Mouse (Mus musculus) Patski (cell line): Measurements from ENCODE around the gene Nelfe. TPM values are rescaled to one million over a fixed set of nuclear protein-coding genes. Genes with fewer than 3 reads are reported as not detected.
"Not testable (repeated sequence)": the region's sequence is repeated elsewhere in the genome, so short reads cannot be mapped to it uniquely, and the experiment has no call there.

ENCODE experiments used
- ATAC-seq: fragments of 100-300 bp; one replicate; pipeline ENCODE4 v1.8.0; 2021
- CTCF ChIA-PET: fragments of 350-600 bp; sonication (Branson Sonifier 250); formaldehyde crosslinking; loops from one replicate; lab custom pipeline; 2022; ENCODE audit warnings: inconsistent platforms; lab: Charles Lee
- POLR2A ChIA-PET: fragments of 350-600 bp; sonication (Branson Sonifier 250); formaldehyde crosslinking; loops from one replicate; lab custom pipeline; 2022; ENCODE audit warnings: antibody characterized with exemption, inconsistent platforms; lab: Charles Lee
- DNase-seq: peaks from one replicate; pipeline ENCODE4 v3.0.0-alpha.2; 2011; ENCODE audit warnings: low read depth, low spot score
- H3K27me3 ChIP-seq: fragments of 371-371 bp; one replicate; pipeline ENCODE4 v1.5.1; 2021
- CTCF ChIP-seq: fragments of 100-300 bp; IDR thresholded peaks from one replicate; pipeline ENCODE4 v1.5.1; 2021
- in situ Hi-C: fragments of 300-500 bp; cut with MboI; formaldehyde crosslinking; loops from 3 replicates; pipeline ENCODE4 v1.11.1; 2018; ENCODE audit warnings: low pct_unique_long_range_greater_than_20kb, mixed read lengths
- polyA plus RNA-seq: library from polyadenylated mRNA; unstranded; gene quantifications from one replicate; pipeline ENCODE4 v1.2.3, GENCODE M21; 2021

The Nelfe gene
- polyA plus RNA-seq = 73.2 TPM

DNA sequence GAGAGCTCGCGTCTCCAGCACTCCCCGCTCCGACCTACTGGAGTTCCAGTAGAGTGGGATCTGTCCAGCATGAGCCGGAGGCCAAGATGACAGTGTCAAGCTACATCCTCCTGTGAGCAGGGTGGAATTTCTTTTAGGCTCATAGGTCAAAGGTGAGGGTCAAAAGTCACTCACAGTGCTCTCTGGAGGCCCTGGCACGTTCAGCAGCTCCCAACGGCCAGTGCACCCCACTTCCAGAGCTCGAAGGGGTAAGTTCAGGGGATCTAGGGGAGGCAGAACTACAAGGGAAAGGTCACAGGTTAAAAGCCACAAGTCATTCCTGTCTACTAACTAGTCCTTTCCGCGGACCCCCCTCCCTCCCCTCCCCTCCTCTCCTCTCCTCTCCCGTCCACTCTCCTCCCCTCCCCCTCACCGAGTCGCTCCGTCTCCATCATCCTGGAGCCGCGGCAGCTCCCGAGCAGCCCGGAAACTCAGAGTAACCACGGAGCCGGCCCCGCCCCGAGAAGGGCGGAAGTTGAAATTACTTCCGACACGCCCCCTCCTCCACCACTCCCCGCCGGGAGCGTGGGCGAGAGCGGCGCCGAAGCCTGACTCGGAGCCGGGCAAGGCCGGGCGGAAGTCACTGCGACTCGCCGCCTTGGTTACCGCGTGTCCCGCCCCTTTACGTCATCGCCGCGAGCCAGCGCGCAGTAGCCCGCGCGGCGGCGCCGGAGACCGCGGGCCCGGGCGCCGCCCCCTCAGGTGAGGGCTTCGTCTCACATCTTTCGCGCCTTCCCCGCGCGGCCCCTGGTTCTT, at the start of gene Nelfe, which contains the start of gene Skiv2l:
Gene Nelfe (plus strand): TSS at position 670 of the 795 bp plus-strand sequence.
Gene Skiv2l (minus strand): TSS at position 489 of the 795 bp plus-strand sequence.
- no peaks in the 10 kb centered on the region for H3K27me3 ChIP-seq
- no peak for TF ChIP-seq CTCF
- in situ Hi-C loops = loop anchor here (10.0 kb wide), 1 partner anchor 395 kb away; the partner anchor contains the start of gene Ddx39b
- ChIA-PET CTCF (no interaction called here), POLR2A (interaction anchor here (1.1 kb wide), 1 partner anchor 50 kb away, joined by 3 read pairs; no protein-coding TSS in a partner anchor)
- DNase-seq (peak; percentile 71), ATAC-seq (peak; percentile 85)

DNA sequence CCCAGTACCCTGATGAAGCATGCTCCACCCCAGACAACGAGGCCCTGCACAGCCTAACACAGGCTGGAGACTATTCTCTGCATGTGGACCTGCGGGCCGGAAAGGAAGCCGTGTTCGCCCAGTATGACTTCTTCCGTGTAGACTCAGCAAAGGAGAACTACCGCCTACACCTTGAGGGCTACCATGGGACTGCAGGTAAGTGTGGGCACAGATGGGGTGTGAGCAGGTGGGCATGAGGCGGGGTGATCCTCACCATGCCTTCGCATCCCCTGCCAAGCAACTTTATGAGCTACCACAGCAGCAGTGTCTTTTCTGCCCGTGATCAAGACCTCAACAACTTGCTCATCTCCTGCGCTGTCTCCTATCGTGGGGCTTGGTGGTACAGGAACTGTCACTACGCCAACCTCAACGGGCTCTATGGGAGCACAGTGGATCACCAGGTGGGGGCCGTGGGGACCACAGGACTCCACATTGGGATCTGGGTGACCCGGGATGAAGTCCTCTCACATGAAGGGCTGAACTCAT, 49.3 kb upstream of the Nelfe start:
- DNase-seq, in situ Hi-C loops, H3K27me3 ChIP-seq, CTCF ChIA-PET, ATAC-seq, POLR2A ChIA-PET: not testable (repeated sequence)

DNA sequence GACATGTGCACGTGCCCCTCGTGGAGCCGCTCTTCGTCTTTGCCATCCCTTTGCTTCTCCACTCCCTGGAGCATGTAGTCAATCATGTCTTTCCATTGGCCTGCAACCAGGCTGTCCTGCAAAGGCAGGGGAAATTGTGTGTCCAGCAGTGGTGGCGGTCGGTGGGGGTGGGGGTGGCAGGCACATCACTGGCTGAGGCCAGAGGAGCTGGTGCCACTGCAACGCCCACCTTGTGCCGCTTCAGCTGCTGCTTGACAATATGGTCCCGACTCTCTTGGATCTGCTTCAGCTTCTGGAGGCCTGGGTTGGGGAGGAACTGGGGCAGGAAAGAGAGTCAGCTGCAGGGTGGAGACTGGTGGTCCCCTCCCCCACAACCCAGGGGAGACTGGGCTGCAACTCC, 47.4 kb upstream of the Nelfe start:
- CTCF ChIA-PET, DNase-seq, H3K27me3 ChIP-seq, in situ Hi-C loops, POLR2A ChIA-PET, ATAC-seq: not testable (repeated sequence)

DNA sequence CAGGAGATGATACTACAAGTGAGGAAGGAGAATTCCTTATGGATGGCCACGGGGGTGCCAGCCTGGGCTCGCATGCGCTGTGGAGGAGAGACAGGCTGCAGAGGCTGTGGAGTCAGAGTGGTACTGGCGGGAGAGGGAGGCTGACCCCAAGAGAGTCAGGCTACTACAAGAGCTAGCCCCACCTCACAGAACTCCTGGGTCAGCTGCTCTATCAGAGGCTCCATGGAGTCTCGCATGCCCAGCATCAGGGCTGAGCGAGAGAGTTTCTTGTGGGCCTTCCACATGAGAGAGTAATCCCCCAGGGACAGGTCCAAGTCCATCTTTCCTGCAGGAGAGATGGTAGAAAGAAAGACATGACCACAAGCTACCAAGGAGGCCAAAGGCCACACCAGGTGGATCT, 46.8 kb upstream of the Nelfe start:
- CTCF ChIA-PET, ATAC-seq, H3K27me3 ChIP-seq, DNase-seq, in situ Hi-C loops, POLR2A ChIA-PET: not testable (repeated sequence)

DNA sequence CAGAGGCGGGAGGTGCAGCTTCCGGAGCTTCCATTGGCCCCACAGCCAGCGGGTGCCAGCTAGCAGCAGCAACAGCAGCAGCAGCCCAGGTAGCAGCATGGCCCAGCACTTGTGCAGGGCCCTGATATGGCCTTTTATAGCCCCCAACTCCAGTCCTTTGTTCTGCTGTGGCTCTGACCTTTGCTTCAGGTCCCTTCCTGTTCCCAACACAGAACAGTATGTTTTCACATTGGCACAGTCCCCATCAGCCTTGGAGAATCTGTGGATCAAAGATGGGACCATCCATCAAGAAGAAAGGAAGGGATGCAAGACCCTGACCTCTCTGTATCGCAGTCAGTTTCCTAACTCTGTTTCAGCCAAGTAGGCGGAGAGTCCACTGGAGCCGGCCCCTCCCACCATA, 45.9 kb upstream of the Nelfe start, which contains the start of gene Cyp21a1:
Gene Cyp21a1 (minus strand): TSS at position 261 of the 400 bp plus-strand sequence.
- POLR2A ChIA-PET, in situ Hi-C loops, ATAC-seq, DNase-seq, H3K27me3 ChIP-seq: not testable (repeated sequence)
- CTCF ChIA-PET = interaction anchor here (2.0 kb wide), 1 partner anchor 108 kb away, joined by 4 read pairs; no protein-coding TSS in a partner anchor

DNA sequence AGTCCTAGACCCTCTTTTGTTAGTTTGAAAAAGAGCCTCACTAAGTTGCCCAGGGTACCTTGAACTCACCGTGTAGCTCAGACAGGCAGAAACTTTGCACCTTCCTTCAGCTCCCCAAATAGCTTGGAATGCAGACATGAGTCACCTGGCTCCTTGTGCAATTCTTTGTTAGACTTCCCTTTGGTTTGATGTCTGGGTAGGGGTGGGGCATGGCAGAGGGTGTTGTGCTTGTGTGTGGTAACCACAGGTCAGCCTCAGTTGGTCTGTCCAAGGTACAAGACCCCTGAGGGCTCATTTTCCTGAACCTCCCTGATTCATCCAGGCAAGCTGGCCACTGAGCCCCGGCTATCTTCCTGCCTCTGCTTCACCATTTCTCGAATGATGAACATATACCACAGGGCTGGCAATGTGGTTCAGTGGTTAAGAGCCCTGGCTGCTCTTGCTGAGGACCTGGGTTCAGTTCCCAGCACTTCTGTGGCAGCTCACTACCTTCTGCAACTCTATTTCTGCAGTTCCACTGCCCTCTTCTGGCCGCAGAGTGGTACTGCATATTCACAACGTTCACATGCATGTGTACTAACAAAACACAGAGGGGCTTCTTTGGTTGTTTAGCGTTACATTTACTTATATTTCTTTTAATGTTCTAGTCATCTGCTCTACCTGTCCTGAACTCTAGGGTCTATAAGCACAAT, 45.2 kb upstream of the Nelfe start:
- no peak for TF ChIP-seq CTCF
- ChIA-PET CTCF (interaction anchor here (2.0 kb wide), 1 partner anchor 109 kb away, joined by 4 read pairs; no protein-coding TSS in a partner anchor), POLR2A (no interaction called here)
- no peaks in the 10 kb centered on the region for H3K27me3 ChIP-seq
- in situ Hi-C loops = no loop called here
- DNase-seq (no peak), ATAC-seq (no peak)

DNA sequence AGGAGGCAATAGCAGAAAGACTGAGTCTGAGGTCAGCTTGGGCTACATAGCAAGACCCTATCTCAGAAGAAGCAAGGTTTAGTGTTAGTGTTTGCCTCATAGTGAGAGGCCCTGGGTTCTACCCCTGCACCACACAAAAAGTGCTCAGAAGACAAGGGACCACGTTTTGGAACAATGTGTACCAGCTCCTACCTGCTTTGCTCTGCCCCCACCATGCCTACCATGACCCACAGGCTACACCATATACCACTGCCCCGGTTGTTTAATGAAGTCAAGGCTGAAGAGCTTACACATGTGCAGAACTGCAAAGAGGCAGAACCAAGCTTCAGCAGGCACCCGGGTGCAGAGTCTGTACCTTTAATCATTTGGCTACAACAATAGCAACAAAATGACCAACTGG, 43.0 kb upstream of the Nelfe start:
- CTCF ChIA-PET = no interaction called here
- POLR2A ChIA-PET = interaction anchor here (0.7 kb wide), 1 partner anchor 129 kb away, joined by 4 read pairs; no protein-coding TSS in a partner anchor
- no peak for DNase-seq
- in situ Hi-C loops = no loop called here
- TF ChIP-seq CTCF = no peak
- H3K27me3 ChIP-seq = no peaks in the 10 kb centered on the region
- no peak for ATAC-seq

DNA sequence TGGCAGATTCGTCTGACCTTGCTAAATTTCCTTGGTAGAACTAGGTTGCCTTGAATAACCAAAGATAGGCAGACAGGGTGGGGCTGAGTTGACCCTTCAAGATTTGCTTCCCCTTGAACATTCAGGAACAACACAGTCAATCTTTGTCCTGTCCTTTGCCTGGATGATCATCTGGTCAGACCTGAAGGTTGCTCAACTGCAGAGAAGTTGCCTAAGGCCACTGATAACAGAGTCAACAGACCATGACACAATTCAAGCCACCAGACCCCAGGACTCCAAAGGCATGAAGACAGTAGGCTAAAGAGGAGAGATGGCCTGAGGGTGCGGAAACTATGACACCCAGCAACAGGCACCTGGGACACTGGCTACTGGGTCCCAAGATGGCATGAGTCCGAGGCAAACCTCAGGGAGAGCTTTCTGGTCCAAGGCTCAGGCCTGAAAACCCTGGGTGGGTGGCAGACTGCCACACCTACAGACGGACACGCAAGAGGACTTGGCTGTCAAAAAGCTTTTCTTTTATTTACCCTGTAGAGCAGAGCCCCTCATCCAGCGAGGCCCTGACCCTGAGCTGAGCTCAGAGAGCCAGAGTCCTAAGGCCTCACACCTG, 41.5 kb upstream of the Nelfe start:
- in situ Hi-C loops = no loop called here
- no peak for TF ChIP-seq CTCF
- H3K27me3 ChIP-seq = no peaks in the 10 kb centered on the region
- ChIA-PET CTCF (no interaction called here), POLR2A (no interaction called here)
- ATAC-seq = no peak
- no peak for DNase-seq

DNA sequence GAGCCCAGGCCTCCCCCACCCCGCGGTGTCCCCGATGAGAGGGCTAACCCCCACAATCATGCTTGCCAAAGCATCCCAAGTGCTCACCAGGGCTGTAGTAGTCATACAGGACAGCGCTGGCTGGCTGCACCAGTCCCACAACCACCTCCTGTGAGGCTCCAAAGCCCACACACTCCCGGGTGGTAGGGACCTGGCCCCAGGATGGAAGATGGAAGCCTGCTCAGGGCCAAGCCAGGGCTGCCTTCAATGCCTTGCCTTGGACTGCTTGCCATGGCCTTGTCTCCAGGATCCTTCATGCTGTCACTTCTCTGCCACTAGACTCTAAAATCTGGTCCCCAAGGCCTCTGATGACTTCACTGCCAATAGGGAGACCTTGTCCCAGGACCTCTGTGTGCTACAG, 39.8 kb upstream of the Nelfe start:
- DNase-seq, CTCF ChIA-PET: not testable (repeated sequence)

DNA sequence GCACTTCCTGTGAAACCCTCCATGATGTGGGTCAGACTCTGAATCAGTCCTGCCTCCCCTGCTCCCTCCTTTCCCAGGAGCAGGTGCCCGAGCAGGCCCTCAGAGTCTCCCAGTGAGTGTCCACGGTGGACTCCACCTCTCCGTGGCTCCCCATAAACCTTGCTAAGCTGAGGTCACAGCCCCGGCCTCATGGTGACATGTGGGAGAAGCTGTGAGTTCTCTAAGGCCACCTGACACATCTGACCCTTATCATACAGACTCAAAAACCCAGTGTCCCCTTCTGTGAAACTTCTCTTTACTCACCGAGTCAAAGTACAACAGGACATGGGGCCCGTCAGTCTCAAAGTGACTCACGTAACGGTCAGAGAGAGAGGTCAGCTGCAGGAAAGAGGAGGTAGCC, 39.4 kb upstream of the Nelfe start:
- POLR2A ChIA-PET, DNase-seq, ATAC-seq, H3K27me3 ChIP-seq, CTCF ChIA-PET: not testable (repeated sequence)
- in situ Hi-C loops = loop anchor here (5.0 kb wide), 1 partner anchor 79 kb away; no protein-coding TSS in a partner anchor

More for the DNA sequence above, 39.8 kb upstream of the Nelfe start:
- ATAC-seq, H3K27me3 ChIP-seq, POLR2A ChIA-PET: not testable (repeated sequence)
- in situ Hi-C loops = loop anchor here (5.0 kb wide), 1 partner anchor 78 kb away; no protein-coding TSS in a partner anchor
